Mouse (Mus musculus): ENCODE results near the gene Sash3.

GRCm38 (mm10) chrX:48204469-48204868 lies 58.2 kb downstream of the Sash3 start:
- no peak for TF ChIP-seq POLR2A (IDR thresholded peaks at IDR 0.05; ENCODE audit: insufficient read depth, low read length)
- no peak for TF ChIP-seq CTCF (IDR thresholded peaks at IDR 0.05; ENCODE audit: low read depth, low read length)
- TF ChIP-seq EP300 (IDR thresholded peaks at IDR 0.05; ENCODE audit: insufficient read depth, low read depth, low read length) = no peak

All from ES-Bruce4 (cell line).